Mouse (Mus musculus) embryonic fibroblast, embryonic 13.5 days (primary cell): ENCODE results near the gene Sfmbt1. TPM values are rescaled to one million over a fixed set of nuclear protein-coding genes. Genes with fewer than 3 reads are reported as not detected.

Experiments used
- H3K27ac ChIP-seq: 2 replicates; pipeline ENCODE4 v1.5.1; 2012; ENCODE audit warnings: low read length, control low read depth, inconsistent platforms; ENCODE audit not compliant: insufficient read depth
- H3K4me1 ChIP-seq: 2 replicates; pipeline ENCODE4 v1.6.1; 2011; ENCODE audit warnings: low read length; ENCODE audit not compliant: control insufficient read depth, insufficient read depth
- H3K4me3 ChIP-seq: 2 replicates; pipeline ENCODE4 v1.5.1; 2011; ENCODE audit warnings: mild to moderate bottlenecking, control low read depth, low read length; ENCODE audit not compliant: insufficient read depth
- CTCF ChIP-seq: IDR thresholded peaks from 2 replicates; pipeline ENCODE4 v1.5.1; 2011; ENCODE audit warnings: mild to moderate bottlenecking, control low read depth, low read length, moderate library complexity, borderline replicate concordance; ENCODE audit not compliant: insufficient read depth
- POLR2A ChIP-seq: IDR thresholded peaks from 2 replicates; pipeline ENCODE4 v1.6.1; 2011; ENCODE audit warnings: low read depth, mild to moderate bottlenecking, control low read depth, low read length, moderate library complexity
- polyA plus RNA-seq: library from polyadenylated mRNA; stranded (reverse); fragments of >200 nt; gene quantifications from 2 replicates; pipeline ENCODE4 v1.2.4, GENCODE M21; 2011; ENCODE audit warnings: low read depth; ENCODE audit not compliant: missing spikeins, insufficient read length

Sfmbt1 gene
- 8.2 and 9.6 TPM in 2 replicates for polyA plus RNA-seq

- Histone ChIP-seq H3K4me1 (no peaks in the 10 kb centered on the region), H3K27ac (no peak within 1 kb of the TSS), H3K4me3 (peak within 1 kb of the TSS; percentile 81)
- TF ChIP-seq CTCF (no peak), POLR2A (no peak)
These were observed at the start of gene Sfmbt1 for GRCm38 (mm10) chr14:30714799-30715617. TSS of gene Sfmbt1 (plus strand) at chr14:30714849.

- H3K4me3 ChIP-seq: no peak overlapping the region
- no peak overlapping the region for H3K27ac ChIP-seq
- H3K4me1 ChIP-seq: no peaks in the 10 kb centered on the region
- TF ChIP-seq POLR2A (no peak), CTCF (no peak)
These were observed 48.6 kb upstream of the Sfmbt1 start for GRCm38 (mm10) chr14:30666061-30666460.

- TF ChIP-seq CTCF (no peak), POLR2A (no peak)
- H3K4me1 ChIP-seq: no peaks in the 10 kb centered on the region
- H3K4me3 ChIP-seq: no peak overlapping the region
- H3K27ac ChIP-seq: no peak overlapping the region
These were observed 48.0 kb upstream of the Sfmbt1 start for GRCm38 (mm10) chr14:30666604-30667003.

- Histone ChIP-seq H3K4me3 (no peak overlapping the region), H3K27ac (no peak overlapping the region), H3K4me1 (no peaks in the 10 kb centered on the region)
- TF ChIP-seq CTCF: no peak
- no peak for TF ChIP-seq POLR2A
These were observed 44.5 kb upstream of the Sfmbt1 start for GRCm38 (mm10) chr14:30670161-30670560.

- TF ChIP-seq CTCF (no peak), POLR2A (no peak)
- H3K27ac ChIP-seq: peak overlapping the region; percentile 48; the same call in 1 of the 2 replicates
These were observed 43.3 kb upstream of the Sfmbt1 start for GRCm38 (mm10) chr14:30671095-30671985.

GRCm38 (mm10) chr14:30671986-30672312, 42.7 kb upstream of the Sfmbt1 start:
- Histone ChIP-seq H3K4me3 (no peak overlapping the region), H3K4me1 (no peaks in the 10 kb centered on the region), H3K27ac (0 out of 2 replicates have a peak overlapping the region, but pooled peaks have one; percentile 23)
- TF ChIP-seq CTCF (peak; percentile 72; the same call in 1 of the 2 replicates), POLR2A (no peak)

More at GRCm38 (mm10) chr14:30671095-30671985, 43.3 kb upstream of the Sfmbt1 start:
- no peaks in the 10 kb centered on the region for H3K4me1 ChIP-seq
- H3K4me3 ChIP-seq: no peak overlapping the region

- TF ChIP-seq CTCF (no peak), POLR2A (no peak)
- no peaks in the 10 kb centered on the region for H3K4me1 ChIP-seq
- no peak overlapping the region for H3K4me3 ChIP-seq
- no peak overlapping the region for H3K27ac ChIP-seq
These were observed 39.7 kb upstream of the Sfmbt1 start for GRCm38 (mm10) chr14:30674947-30675346.

GRCm38 (mm10) chr14:30682131-30682530, 32.5 kb upstream of the Sfmbt1 start:
- no peaks in the 10 kb centered on the region for H3K4me1 ChIP-seq
- no peak overlapping the region for H3K4me3 ChIP-seq
- TF ChIP-seq POLR2A (no peak), CTCF (no peak)
- no peak overlapping the region for H3K27ac ChIP-seq

GRCm38 (mm10) chr14:30690685-30691084, 24.0 kb upstream of the Sfmbt1 start:
- no peaks in the 10 kb centered on the region for H3K4me1 ChIP-seq
- H3K4me3 ChIP-seq: no peak overlapping the region
- H3K27ac ChIP-seq: no peak overlapping the region
- TF ChIP-seq CTCF (no peak), POLR2A (no peak)
